Mouse (Mus musculus): ENCODE measurements at regions not wholly inside any gene's neighbourhood (a gene's known extent, or its start where the extent isn't known, plus 50 kb on each side); places are given as distances from the start of the nearest gene placed in this dataset.

GRCm38 (mm10) chr14:71234276-71234675 is 634.6 kb upstream of the Fam160b2 start:
- no peak for ATAC-seq (replicated peaks; ENCODE audit: low read depth, poor library complexity, severe bottlenecking)

- no peak for ATAC-seq (replicated peaks; ENCODE audit: low read depth, poor library complexity, severe bottlenecking)
Measured at GRCm38 (mm10) chr14:71231223-71231815, 631.7 kb upstream of the Fam160b2 start.

GRCm38 (mm10) chr14:71230484-71231188 is 631.0 kb upstream of the Fam160b2 start:
- no peak for ATAC-seq (replicated peaks; ENCODE audit: low read depth, poor library complexity, severe bottlenecking)

- ATAC-seq (replicated peaks; ENCODE audit: low read depth, poor library complexity, severe bottlenecking), result no peak
Measured at GRCm38 (mm10) chr14:71229955-71230354, 630.3 kb upstream of the Fam160b2 start.

- ATAC-seq (replicated peaks; ENCODE audit: low read depth, poor library complexity, severe bottlenecking), result no peak
Measured at GRCm38 (mm10) chr14:71228894-71229446, 629.3 kb upstream of the Fam160b2 start.

GRCm38 (mm10) chr14:71217041-71217440 is 617.4 kb upstream of the Fam160b2 start:
- ATAC-seq (replicated peaks; ENCODE audit: low read depth, poor library complexity, severe bottlenecking), result peak; percentile 80

GRCm38 (mm10) chr14:71211359-71211978 is 611.8 kb upstream of the Fam160b2 start:
- peak; percentile 89 for ATAC-seq (replicated peaks; ENCODE audit: low read depth, poor library complexity, severe bottlenecking)

- ATAC-seq (replicated peaks; ENCODE audit: low read depth, poor library complexity, severe bottlenecking), result no peak
Measured at GRCm38 (mm10) chr14:71203459-71203858, 603.8 kb upstream of the Fam160b2 start.

GRCm38 (mm10) chr14:71200917-71201316 is 601.3 kb upstream of the Fam160b2 start:
- ATAC-seq (replicated peaks; ENCODE audit: low read depth, poor library complexity, severe bottlenecking), result peak; percentile 73

GRCm38 (mm10) chr14:71199178-71199879 is 599.7 kb upstream of the Fam160b2 start:
- ATAC-seq (replicated peaks; ENCODE audit: low read depth, poor library complexity, severe bottlenecking), result peak; percentile 51

- ATAC-seq (replicated peaks; ENCODE audit: low read depth, poor library complexity, severe bottlenecking), result peak; percentile 64
Measured at GRCm38 (mm10) chr14:71194219-71194618, 594.6 kb upstream of the Fam160b2 start.

GRCm38 (mm10) chr14:71192486-71192885 is 592.9 kb upstream of the Fam160b2 start:
- ATAC-seq (replicated peaks; ENCODE audit: low read depth, poor library complexity, severe bottlenecking), result no peak

GRCm38 (mm10) chr14:71189360-71189759 is 589.7 kb upstream of the Fam160b2 start:
- ATAC-seq (replicated peaks; ENCODE audit: low read depth, poor library complexity, severe bottlenecking), result no peak

GRCm38 (mm10) chr14:71177341-71177740 is 577.7 kb upstream of the Fam160b2 start:
- ATAC-seq (replicated peaks; ENCODE audit: low read depth, poor library complexity, severe bottlenecking), result peak; percentile 90

- no peak for ATAC-seq (replicated peaks; ENCODE audit: low read depth, poor library complexity, severe bottlenecking)
Measured at GRCm38 (mm10) chr14:71174175-71174574, 574.5 kb upstream of the Fam160b2 start.

GRCm38 (mm10) chr14:71159556-71159955 is 559.9 kb upstream of the Fam160b2 start:
- ATAC-seq (replicated peaks; ENCODE audit: low read depth, poor library complexity, severe bottlenecking), result no peak

GRCm38 (mm10) chr14:71142465-71142864 is 542.8 kb upstream of the Fam160b2 start:
- ATAC-seq (replicated peaks; ENCODE audit: low read depth, poor library complexity, severe bottlenecking), result no peak

GRCm38 (mm10) chr14:71129771-71130211 is 530.2 kb upstream of the Fam160b2 start:
- ATAC-seq (replicated peaks; ENCODE audit: low read depth, poor library complexity, severe bottlenecking), result no peak

GRCm38 (mm10) chr14:71128495-71128894 is 528.9 kb upstream of the Fam160b2 start:
- no peak for ATAC-seq (replicated peaks; ENCODE audit: low read depth, poor library complexity, severe bottlenecking)

- ATAC-seq (replicated peaks; ENCODE audit: low read depth, poor library complexity, severe bottlenecking), result no peak
Measured at GRCm38 (mm10) chr14:71118681-71119080, 519.0 kb upstream of the Fam160b2 start.
